Mouse (Mus musculus): Measurements from ENCODE around the gene Kcng4. TPM values are rescaled to one million over a fixed set of nuclear protein-coding genes. Genes with fewer than 3 reads are reported as not detected.
A peak's percentile ranks its signal among the peaks of the same experiment; 100 is the strongest.

The Kcng4 gene
- polyA plus RNA-seq, 1 experiment: not detected

GRCm38 (mm10) chr8:119663440-119663839 lies 28.0 kb upstream of the Kcng4 start:
- no peaks in the 10 kb centered on the region for H3K79me3 ChIP-seq (ENCODE audit: low read depth)
- peaks cover 41% of the 10 kb centered on the region for H3K27me3 ChIP-seq (ENCODE audit: control insufficient read depth, insufficient read depth, insufficient read length)
- no peaks in the 10 kb centered on the region for H3K36me3 ChIP-seq (ENCODE audit: control insufficient read depth, insufficient read depth)
- TF ChIP-seq USF1 (IDR thresholded peaks at IDR 0.05; ENCODE audit: low read depth): no peak
- no peak for TF ChIP-seq CTCF (IDR thresholded peaks at IDR 0.05; ENCODE audit: control insufficient read depth, insufficient read depth, insufficient read length)
- TF ChIP-seq MAX (IDR thresholded peaks at IDR 0.05): no peak
- TF ChIP-seq MYOD1 (IDR thresholded peaks at IDR 0.05; ENCODE audit: control insufficient read depth, insufficient read length, low read depth): no peak
- TF ChIP-seq CEBPB (IDR thresholded peaks at IDR 0.05; ENCODE audit: low read depth): no peak
- no peak for TF ChIP-seq MYOG (IDR thresholded peaks at IDR 0.05; ENCODE audit: control insufficient read depth, extremely low read depth, insufficient read length)
- no peak for TF ChIP-seq FOSL1 (IDR thresholded peaks at IDR 0.05; ENCODE audit: insufficient read depth, low read length, poor library complexity, severe bottlenecking)
- H3K4me3 ChIP-seq (ENCODE audit: insufficient read depth, poor library complexity, severe bottlenecking): no peak overlapping the region
- no peak overlapping the region for H3ac ChIP-seq (ENCODE audit: control insufficient read depth, insufficient read length, low read depth)
- no peaks in the 10 kb centered on the region for H3K79me2 ChIP-seq (ENCODE audit: control insufficient read depth, insufficient read depth)

- peaks cover 30% of the 10 kb centered on the region for H3K27me3 ChIP-seq (ENCODE audit: control insufficient read depth, insufficient read depth, insufficient read length)
- TF ChIP-seq USF1 (IDR thresholded peaks at IDR 0.05; ENCODE audit: low read depth): no peak
- no peak for TF ChIP-seq MYOD1 (IDR thresholded peaks at IDR 0.05; ENCODE audit: control insufficient read depth, insufficient read length, low read depth)
- TF ChIP-seq FOSL1 (IDR thresholded peaks at IDR 0.05; ENCODE audit: insufficient read depth, low read length, poor library complexity, severe bottlenecking): no peak
- no peak for TF ChIP-seq CEBPB (IDR thresholded peaks at IDR 0.05; ENCODE audit: low read depth)
- TF ChIP-seq MAX (IDR thresholded peaks at IDR 0.05): no peak
- TF ChIP-seq CTCF (IDR thresholded peaks at IDR 0.05; ENCODE audit: control insufficient read depth, insufficient read depth, insufficient read length): no peak
- TF ChIP-seq MYOG (IDR thresholded peaks at IDR 0.05; ENCODE audit: control insufficient read depth, extremely low read depth, insufficient read length): no peak
- no peaks in the 10 kb centered on the region for H3K36me3 ChIP-seq (ENCODE audit: control insufficient read depth, insufficient read depth)
- H3K4me3 ChIP-seq (ENCODE audit: insufficient read depth, poor library complexity, severe bottlenecking): no peak overlapping the region
- H3K79me2 ChIP-seq (ENCODE audit: control insufficient read depth, insufficient read depth): no peaks in the 10 kb centered on the region
- no peaks in the 10 kb centered on the region for H3K79me3 ChIP-seq (ENCODE audit: low read depth)
- H3ac ChIP-seq (ENCODE audit: control insufficient read depth, insufficient read length, low read depth): no peak overlapping the region
Measured at GRCm38 (mm10) chr8:119661892-119662291, 26.4 kb upstream of the Kcng4 start.

GRCm38 (mm10) chr8:119661081-119661480 lies 25.6 kb upstream of the Kcng4 start:
- Histone ChIP-seq H3K27me3 (ENCODE audit: control insufficient read depth, insufficient read depth, insufficient read length) (peaks cover 22% of the 10 kb centered on the region), H3K4me3 (ENCODE audit: insufficient read depth, poor library complexity, severe bottlenecking) (no peak overlapping the region), H3K79me3 (ENCODE audit: low read depth) (no peaks in the 10 kb centered on the region), H3K79me2 (ENCODE audit: control insufficient read depth, insufficient read depth) (no peaks in the 10 kb centered on the region), H3K36me3 (ENCODE audit: control insufficient read depth, insufficient read depth) (no peaks in the 10 kb centered on the region), H3ac (ENCODE audit: control insufficient read depth, insufficient read length, low read depth) (no peak overlapping the region)
- no peak for TF ChIP-seq MAX (IDR thresholded peaks at IDR 0.05)
- no peak for TF ChIP-seq FOSL1 (IDR thresholded peaks at IDR 0.05; ENCODE audit: insufficient read depth, low read length, poor library complexity, severe bottlenecking)
- no peak for TF ChIP-seq MYOG (IDR thresholded peaks at IDR 0.05; ENCODE audit: control insufficient read depth, extremely low read depth, insufficient read length)
- no peak for TF ChIP-seq MYOD1 (IDR thresholded peaks at IDR 0.05; ENCODE audit: control insufficient read depth, insufficient read length, low read depth)

- Histone ChIP-seq H3K36me3 (ENCODE audit: control insufficient read depth, insufficient read depth) (no peaks in the 10 kb centered on the region), H3ac (ENCODE audit: control insufficient read depth, insufficient read length, low read depth) (no peak overlapping the region), H3K79me3 (ENCODE audit: low read depth) (no peaks in the 10 kb centered on the region), H3K79me2 (ENCODE audit: control insufficient read depth, insufficient read depth) (no peaks in the 10 kb centered on the region), H3K27me3 (ENCODE audit: control insufficient read depth, insufficient read depth, insufficient read length) (peaks cover 22% of the 10 kb centered on the region), H3K4me3 (ENCODE audit: insufficient read depth, poor library complexity, severe bottlenecking) (no peak overlapping the region)
- TF ChIP-seq USF1 (IDR thresholded peaks at IDR 0.05; ENCODE audit: low read depth): peak; percentile 62
- TF ChIP-seq MYOG (IDR thresholded peaks at IDR 0.05; ENCODE audit: control insufficient read depth, extremely low read depth, insufficient read length): no peak
Measured at GRCm38 (mm10) chr8:119656709-119657464, 21.4 kb upstream of the Kcng4 start.

- peaks cover 43% of the 10 kb centered on the region for H3K27me3 ChIP-seq (ENCODE audit: control insufficient read depth, insufficient read depth, insufficient read length)
- H3ac ChIP-seq (ENCODE audit: control insufficient read depth, insufficient read length, low read depth): no peak overlapping the region
- no peaks in the 10 kb centered on the region for H3K79me2 ChIP-seq (ENCODE audit: control insufficient read depth, insufficient read depth)
- no peaks in the 10 kb centered on the region for H3K36me3 ChIP-seq (ENCODE audit: control insufficient read depth, insufficient read depth)
- no peaks in the 10 kb centered on the region for H3K79me3 ChIP-seq (ENCODE audit: low read depth)
- TF ChIP-seq FOSL1 (IDR thresholded peaks at IDR 0.05; ENCODE audit: insufficient read depth, low read length, poor library complexity, severe bottlenecking) (no peak), MAX (IDR thresholded peaks at IDR 0.05) (no peak), CEBPB (IDR thresholded peaks at IDR 0.05; ENCODE audit: low read depth) (no peak), USF1 (IDR thresholded peaks at IDR 0.05; ENCODE audit: low read depth) (no peak), MYOG (IDR thresholded peaks at IDR 0.05; ENCODE audit: control insufficient read depth, extremely low read depth, insufficient read length) (no peak), CTCF (IDR thresholded peaks at IDR 0.05; ENCODE audit: control insufficient read depth, insufficient read depth, insufficient read length) (no peak), MYOD1 (IDR thresholded peaks at IDR 0.05; ENCODE audit: control insufficient read depth, insufficient read length, low read depth) (no peak)
- no peak overlapping the region for H3K4me3 ChIP-seq (ENCODE audit: insufficient read depth, poor library complexity, severe bottlenecking)
Measured at GRCm38 (mm10) chr8:119651324-119651723, 15.8 kb upstream of the Kcng4 start.

- Histone ChIP-seq H3ac (ENCODE audit: control insufficient read depth, insufficient read length, low read depth) (no peak overlapping the region), H3K4me3 (ENCODE audit: insufficient read depth, poor library complexity, severe bottlenecking) (no peak overlapping the region), H3K36me3 (ENCODE audit: control insufficient read depth, insufficient read depth) (no peaks in the 10 kb centered on the region), H3K79me3 (ENCODE audit: low read depth) (no peaks in the 10 kb centered on the region), H3K79me2 (ENCODE audit: control insufficient read depth, insufficient read depth) (no peaks in the 10 kb centered on the region), H3K27me3 (ENCODE audit: control insufficient read depth, insufficient read depth, insufficient read length) (peaks cover 49% of the 10 kb centered on the region)
- TF ChIP-seq FOSL1 (IDR thresholded peaks at IDR 0.05; ENCODE audit: insufficient read depth, low read length, poor library complexity, severe bottlenecking) (no peak), CEBPB (IDR thresholded peaks at IDR 0.05; ENCODE audit: low read depth) (no peak), MAX (IDR thresholded peaks at IDR 0.05) (no peak)
Measured at GRCm38 (mm10) chr8:119646846-119647245, 11.4 kb upstream of the Kcng4 start.

Measured in C2C12 (cell line).